Mouse (Mus musculus) cerebellum, postnatal 25 days (tissue): ENCODE data around the gene Gm3250.
"Not testable (repeated sequence)": the region's sequence is repeated elsewhere in the genome, so short reads cannot be mapped to it uniquely, and the experiment has no call there.

Experiments used
- DNase-seq, 2 experiments: peaks; one replicate each; pipeline ENCODE4 v3.0.0; 2021; ENCODE audit warnings: mixed read lengths in 2 of 2

Gene Gm3250

DNA sequence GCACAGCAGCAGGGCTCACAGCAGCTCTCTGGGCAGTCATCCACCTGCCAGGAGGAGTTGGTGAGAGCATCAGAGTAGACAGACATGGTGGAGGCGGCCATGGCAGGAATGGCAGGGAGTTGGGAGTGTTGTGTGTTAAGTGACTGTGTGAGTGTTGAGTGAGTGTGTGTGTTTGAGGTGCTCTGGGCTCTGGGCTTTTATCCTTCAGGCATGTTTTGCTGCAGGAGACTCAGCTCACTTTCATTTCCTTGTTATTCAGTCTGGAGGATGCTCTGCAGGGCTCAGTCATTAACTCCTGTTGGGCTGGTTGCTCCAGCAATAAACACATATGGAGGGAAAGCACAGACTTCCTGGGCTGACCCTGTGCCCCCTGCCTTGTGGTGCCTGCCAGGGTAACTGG is at the start of gene Gm3250:
TSS of gene Gm3250 (minus strand) at position 101 of the 400 bp plus-strand sequence.
- not testable (repeated sequence) for DNase-seq

GRCm38 (mm10) chr10:77826951-77827350 is 44.6 kb upstream of the Gm3250 start, which contains the start of gene Krtap10-4:
Gene Krtap10-4, minus strand, starts transcription at chr10:77827095.
- no peak for DNase-seq

DNA sequence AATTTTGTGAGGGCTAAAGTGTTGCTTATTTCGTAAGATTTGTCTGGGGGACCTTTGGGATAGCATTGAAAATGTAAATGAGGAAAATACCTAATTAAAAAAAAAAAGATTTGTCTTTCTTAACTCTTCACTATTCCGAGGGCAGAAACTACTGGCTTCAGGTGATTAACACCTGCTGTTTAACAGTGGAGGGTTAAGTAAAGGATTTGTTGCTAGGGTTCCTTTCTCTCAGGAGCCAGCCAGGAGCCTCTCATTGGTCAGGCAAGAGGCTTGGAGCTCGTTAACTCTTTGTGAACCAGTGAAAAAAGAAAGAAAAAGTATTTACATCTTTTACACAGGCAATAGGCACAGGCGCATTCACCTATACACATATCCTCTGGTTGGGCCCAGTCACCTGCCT is 36.9 kb upstream of the Gm3250 start:
- DNase-seq, result no peak

DNA sequence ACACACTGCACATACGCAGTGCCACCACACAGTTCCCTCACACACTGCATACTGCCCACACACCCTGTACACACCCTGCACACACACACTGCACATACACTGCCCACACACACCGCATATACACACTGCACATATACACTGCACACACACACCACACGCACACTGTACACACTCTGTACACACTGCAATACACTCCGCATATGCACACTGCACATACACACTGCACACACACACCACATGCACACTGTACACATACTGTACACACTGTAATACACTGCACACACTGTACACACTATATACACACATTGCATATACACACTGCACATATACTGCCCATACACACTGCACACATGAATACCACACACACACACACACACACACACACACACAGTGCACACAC is 36.2 kb upstream of the Gm3250 start:
- no peak for DNase-seq

GRCm38 (mm10) chr10:77815514-77815913 is 33.2 kb upstream of the Gm3250 start:
- peak in 1 of 2 experiments; percentile 17 for DNase-seq

GRCm38 (mm10) chr10:77814382-77814781 is 32.0 kb upstream of the Gm3250 start, which contains the start of gene Gm2696:
Gene Gm2696, plus strand, starts transcription at chr10:77814682.
- no peak for DNase-seq

GRCm38 (mm10) chr10:77811743-77812142 is 29.4 kb upstream of the Gm3250 start, which contains the start of gene Gm9507:
Gene Gm9507, minus strand, starts transcription at chr10:77811843.
- no peak for DNase-seq

GRCm38 (mm10) chr10:77804095-77804494 is 21.8 kb upstream of the Gm3250 start:
- DNase-seq, result no peak

- DNase-seq, result no peak
These were observed 16.7 kb upstream of the Gm3250 start, which contains the start of gene Gm19668 for GRCm38 (mm10) chr10:77798921-77799508. Gene Gm19668, minus strand, starts transcription at chr10:77799133.

GRCm38 (mm10) chr10:77798164-77798920 is 16.0 kb upstream of the Gm3250 start:
- peak in 1 of 2 experiments; percentile 19 for DNase-seq

GRCm38 (mm10) chr10:77797677-77798076 is 15.3 kb upstream of the Gm3250 start:
- DNase-seq, result no peak

- no peak for DNase-seq
These were observed 12.6 kb upstream of the Gm3250 start, which contains the start of gene Gm9639 for GRCm38 (mm10) chr10:77794976-77795375. Gene Gm9639, minus strand, starts transcription at chr10:77795076.

DNA sequence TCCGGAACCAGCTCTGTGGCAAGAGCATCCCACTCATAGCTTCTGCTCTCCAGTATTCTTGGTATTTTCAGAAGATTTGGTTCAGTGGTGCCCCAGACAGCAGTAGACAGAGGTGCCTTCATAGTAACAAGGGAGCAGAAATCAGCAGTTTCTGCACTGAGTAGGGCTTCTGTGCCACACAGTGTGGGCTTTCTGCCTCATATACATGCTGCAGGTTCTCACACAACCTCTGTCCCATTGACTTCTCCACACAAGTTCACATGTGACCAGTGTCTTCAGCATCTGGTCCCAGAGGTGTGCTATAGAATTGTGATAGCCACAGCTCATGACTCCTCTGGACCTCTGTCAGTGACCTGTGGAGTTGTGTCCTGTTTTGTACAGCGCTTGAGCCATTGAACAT is 6.3 kb upstream of the Gm3250 start:
- DNase-seq, result no peak

- not testable (repeated sequence) for DNase-seq
These were observed 5.5 kb upstream of the Gm3250 start, which contains the start of gene Gm7137 for GRCm38 (mm10) chr10:77787876-77788275. Gene Gm7137, minus strand, starts transcription at chr10:77788200.

GRCm38 (mm10) chr10:77783396-77783795 is 1.1 kb upstream of the Gm3250 start:
- not testable (repeated sequence) for DNase-seq

DNA sequence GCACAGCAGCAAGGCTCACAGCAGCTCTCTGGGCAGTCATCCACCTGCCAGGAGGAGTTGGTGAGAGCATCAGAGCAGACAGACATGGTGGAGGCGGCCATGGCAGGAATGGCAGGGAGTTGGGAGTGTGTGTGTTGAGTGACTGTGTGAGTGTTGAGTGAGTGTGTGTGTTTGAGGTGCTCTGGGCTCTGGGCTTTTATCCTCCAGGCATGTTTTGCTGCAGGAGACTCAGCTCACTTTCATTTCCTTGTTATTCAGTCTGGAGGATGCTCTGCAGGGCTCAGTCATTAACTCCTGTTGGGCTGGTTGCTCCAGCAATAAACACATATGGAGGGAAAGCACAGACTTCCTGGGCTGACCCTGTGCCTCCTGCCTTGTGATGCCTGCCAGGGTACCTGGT is 5.5 kb downstream of the Gm3250 start, which contains the start of gene Gm7138:
TSS of gene Gm7138 (minus strand) at position 101 of the 400 bp plus-strand sequence.
- DNase-seq, result not testable (repeated sequence)

- not testable (repeated sequence) for DNase-seq
These were observed 10.2 kb downstream of the Gm3250 start for GRCm38 (mm10) chr10:77772142-77772541.

GRCm38 (mm10) chr10:77771225-77771624 is 11.1 kb downstream of the Gm3250 start, which contains the start of gene Gm3238:
Gene Gm3238, minus strand, starts transcription at chr10:77771325.
- DNase-seq, result not testable (repeated sequence)

DNA sequence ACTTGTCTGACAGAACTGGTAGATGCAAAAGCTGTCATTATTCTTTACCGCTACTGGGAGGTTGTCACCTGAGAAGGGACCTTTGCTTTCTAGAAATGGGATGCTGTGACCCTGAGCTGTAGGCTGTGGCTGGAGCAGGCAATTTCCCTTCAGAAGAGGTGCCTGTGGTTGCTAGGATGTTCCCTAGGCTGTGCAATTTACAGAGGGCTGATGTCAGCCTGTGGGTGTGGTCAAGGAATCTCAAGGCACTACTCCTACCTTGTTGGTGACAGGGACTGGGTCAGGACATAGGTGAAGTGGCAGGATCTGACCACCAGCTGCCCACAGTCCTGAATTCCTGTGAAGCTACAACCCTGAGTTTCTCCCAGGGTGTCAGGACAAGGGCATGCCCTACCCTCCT is 12.6 kb downstream of the Gm3250 start:
- no peak for DNase-seq

DNA sequence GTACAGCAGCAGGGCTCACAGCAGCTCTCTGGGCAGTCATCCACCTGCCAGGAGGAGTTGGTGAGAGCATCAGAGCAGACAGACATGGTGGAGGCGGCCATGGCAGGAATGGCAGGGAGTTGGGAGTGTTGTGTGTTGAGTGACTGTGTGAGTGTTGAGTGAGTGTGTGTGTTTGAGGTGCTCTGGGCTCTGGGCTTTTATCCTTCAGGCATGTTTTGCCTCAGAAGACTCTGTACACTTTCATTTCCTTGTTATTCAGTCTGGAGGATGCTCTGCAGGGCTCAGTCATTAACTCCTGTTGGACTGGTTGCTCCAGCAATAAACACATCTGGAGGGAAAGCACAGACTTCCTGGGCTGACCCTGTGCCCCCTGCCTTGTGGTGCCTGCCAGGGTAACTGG is 22.8 kb downstream of the Gm3250 start, which contains the start of gene Gm3233:
TSS of gene Gm3233 (minus strand) at position 101 of the 400 bp plus-strand sequence.
- DNase-seq, result not testable (repeated sequence)

DNA sequence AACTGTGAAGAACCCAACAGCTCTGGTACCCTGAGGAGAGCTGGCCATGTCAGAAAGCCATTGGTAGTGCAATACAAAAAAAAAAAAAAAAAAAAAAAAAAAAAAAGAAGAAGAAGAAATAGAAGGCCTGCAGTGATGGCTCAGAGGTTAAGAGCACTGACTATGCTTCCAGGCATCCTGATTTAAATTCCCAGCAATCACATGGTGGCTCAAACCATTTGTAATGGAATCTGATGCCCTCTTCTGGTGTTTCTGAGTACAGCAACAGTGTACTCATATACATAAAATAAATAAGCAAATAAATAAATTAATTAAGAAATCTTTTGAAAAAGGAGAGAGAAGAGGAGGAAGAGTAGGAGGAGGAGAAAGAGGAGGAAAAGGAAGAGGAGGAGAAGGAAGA is 28.9 kb downstream of the Gm3250 start:
- DNase-seq, result no peak

DNA sequence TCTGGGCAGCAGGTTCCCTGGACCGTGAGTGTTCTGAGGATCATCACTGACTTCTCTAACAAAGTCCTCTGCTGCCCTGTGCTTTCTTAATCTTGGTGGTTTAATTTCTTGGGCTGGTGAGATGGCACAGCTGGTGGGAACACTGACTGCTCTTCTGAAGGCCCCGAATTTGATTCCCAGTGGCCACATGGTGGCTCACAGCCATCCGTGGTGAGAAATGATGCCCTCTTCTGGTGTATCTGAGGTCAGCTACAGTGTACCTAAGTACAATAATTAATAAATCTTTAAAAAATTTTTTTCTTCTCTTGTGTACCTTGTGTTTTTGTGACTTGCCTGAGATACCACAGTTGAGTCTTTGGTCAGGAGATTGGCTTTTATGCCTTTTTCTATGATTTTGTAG is 30.0 kb downstream of the Gm3250 start:
- not testable (repeated sequence) for DNase-seq

GRCm38 (mm10) chr10:77751254-77751653 is 31.1 kb downstream of the Gm3250 start, which contains the start of gene Gm9736:
Gene Gm9736, minus strand, starts transcription at chr10:77751354.
- not testable (repeated sequence) for DNase-seq
